Mouse (Mus musculus) left cerebral cortex, postnatal 14 days (tissue): ENCODE data around the gene Cuedc2. TPM values are rescaled to one million over a fixed set of nuclear protein-coding genes. Genes with fewer than 3 reads are reported as not detected.

Experiments
- DNase-seq, 2 experiments: peaks; one replicate each; pipeline ENCODE4 v3.0.0; 2021 to 2022; ENCODE audit warnings: low spot score in 2 of 2, mixed read lengths in 1 of 2
- intact Hi-C: fragments of 180-260 bp; cut with DNase I; formaldehyde crosslinking; loops from one replicate; pipeline ENCODE4 v1.15.1; 2025
- total RNA-seq, 2 experiments: library from RNA; stranded (reverse); gene quantifications; 2 replicates each; pipeline ENCODE4 v1.2.3; 2021

The Cuedc2 gene
- total RNA-seq, 2 experiments from 2014 or later, result 186 to 274 TPM

DNA sequence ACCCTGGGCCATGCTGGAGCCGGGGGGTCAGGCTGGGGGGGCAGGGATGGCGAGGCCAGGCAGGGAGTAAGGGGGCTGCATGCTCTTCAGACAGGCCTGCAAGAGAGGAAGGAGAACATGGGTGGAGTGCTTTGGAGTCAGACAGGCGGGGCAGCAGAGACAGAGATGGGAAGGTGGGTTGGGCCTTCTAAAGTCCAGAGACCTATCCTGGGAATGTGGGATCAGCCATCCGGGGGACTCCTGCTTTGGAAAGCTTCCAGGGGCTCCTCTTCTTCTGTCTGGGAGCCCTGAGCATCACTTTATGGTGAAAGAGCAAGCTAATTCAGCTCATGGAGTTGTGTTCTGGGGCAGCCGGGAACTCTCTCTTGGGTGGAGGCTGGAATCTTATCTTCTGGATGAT is 13.6 kb downstream of the Cuedc2 start:
- intact Hi-C loops, result no loop called here
- no peak for DNase-seq

DNA sequence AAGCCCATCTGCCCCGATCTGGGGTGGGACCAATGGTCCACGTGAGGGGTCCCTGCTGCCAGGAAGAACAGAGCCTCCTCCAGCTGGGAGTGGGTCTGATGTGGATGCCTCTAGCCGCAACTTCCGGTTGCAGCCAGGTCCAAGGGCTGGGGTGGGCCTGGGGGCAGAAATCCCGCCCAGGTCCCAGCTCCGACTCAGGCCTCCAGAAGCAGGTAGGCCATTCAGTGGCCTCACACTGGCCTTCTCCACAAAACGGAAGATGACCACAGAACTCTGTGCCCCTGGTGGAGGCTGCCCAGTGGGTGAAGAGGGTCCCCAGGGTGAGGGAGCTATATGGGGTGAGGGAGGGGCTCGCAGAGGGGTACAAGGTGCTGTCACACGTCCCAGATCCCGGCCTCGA is 14.1 kb downstream of the Cuedc2 start:
- intact Hi-C loops, result no loop called here
- no peak for DNase-seq

DNA sequence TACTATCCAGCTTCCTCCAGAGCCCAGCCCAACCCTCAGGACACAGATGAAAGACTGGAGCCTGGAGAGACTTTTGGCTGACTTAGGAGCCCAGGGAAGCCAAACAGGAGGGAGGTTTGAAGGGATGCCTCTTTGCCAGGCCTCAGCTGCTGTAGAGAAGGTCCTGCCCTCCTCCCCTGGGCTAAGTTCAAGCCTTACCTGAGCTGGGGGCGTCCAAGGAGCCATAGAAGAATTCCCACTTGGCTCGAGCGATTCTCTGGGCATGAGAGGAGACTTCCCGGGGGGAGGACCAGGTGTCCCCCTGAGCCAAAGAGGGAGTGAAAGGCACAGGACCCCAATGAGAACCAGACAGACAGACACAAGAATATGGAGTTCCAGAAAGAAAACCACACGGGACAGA is 14.8 kb downstream of the Cuedc2 start:
- no peak for DNase-seq
- intact Hi-C loops, result no loop called here

DNA sequence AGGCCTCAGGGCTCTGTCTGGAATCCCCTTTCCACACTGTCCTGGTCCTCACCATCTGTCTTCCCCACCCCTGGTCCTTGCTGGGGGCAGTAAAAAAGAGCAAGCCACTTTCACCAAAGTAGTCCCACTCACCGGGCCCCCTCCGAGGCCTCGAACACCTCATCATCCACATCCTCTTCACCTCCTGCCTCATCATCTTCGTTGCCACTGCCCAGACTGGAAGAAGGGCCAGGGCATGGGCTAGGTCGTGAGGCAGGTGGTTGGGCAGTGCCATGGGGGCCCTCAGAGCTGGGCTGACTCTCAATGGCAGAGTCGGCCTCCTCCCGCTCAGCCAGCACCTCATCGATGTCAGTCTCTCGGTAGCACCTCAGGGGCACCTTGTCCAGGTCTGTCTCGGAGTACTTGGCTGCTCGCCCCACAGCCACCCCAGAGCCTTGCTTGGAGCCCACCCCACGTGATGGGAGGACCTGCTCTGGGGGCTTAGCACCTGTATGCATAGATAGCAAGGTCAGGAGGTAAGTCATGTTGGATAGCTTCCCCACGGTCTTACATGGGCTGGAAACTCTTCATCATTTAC is 15.4 kb downstream of the Cuedc2 start:
- DNase-seq, result no peak
- intact Hi-C loops, result no loop called here

DNA sequence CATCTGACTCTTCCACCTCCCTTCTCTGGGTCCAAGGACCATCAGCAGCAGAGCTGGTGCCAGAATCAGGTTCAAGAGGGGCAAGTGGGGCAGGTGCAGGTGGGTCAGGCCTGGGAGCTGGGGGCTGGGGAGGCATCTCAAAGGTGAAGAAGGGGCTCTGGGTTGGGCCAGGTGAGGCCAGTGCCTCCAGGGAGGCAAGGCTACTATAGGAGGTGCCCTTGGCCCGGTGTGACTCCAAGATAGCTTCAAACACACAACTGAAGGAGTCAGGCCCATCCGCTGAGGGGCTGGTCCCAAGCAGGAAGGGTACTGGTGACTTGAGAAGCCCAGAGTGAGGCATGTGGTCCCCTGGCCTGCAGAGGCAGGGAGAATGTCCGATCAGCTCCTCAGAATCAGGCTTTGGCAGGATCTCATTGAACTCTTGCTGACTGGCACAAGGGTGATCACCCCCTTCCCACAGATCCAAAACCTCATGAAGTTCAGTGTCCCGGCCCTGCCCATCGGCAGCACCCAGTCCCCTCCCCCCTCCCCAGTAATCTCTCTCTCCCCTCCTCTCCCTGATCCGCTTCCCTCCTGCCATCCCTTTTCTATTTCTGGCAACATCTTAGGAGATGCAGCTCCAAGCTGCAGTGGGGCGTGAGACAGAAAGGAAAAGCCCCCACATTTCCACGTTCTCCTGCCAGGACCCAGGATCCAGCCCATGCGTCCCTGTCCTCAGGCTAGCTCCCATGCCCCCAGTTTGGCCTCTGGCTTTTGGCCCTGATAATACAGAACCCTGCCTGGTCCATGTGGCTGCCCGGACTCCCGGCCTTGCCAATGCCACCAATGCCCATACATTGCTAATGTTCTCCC is 16.1 kb downstream of the Cuedc2 start:
- intact Hi-C loops, result no loop called here
- DNase-seq, result no peak

DNA sequence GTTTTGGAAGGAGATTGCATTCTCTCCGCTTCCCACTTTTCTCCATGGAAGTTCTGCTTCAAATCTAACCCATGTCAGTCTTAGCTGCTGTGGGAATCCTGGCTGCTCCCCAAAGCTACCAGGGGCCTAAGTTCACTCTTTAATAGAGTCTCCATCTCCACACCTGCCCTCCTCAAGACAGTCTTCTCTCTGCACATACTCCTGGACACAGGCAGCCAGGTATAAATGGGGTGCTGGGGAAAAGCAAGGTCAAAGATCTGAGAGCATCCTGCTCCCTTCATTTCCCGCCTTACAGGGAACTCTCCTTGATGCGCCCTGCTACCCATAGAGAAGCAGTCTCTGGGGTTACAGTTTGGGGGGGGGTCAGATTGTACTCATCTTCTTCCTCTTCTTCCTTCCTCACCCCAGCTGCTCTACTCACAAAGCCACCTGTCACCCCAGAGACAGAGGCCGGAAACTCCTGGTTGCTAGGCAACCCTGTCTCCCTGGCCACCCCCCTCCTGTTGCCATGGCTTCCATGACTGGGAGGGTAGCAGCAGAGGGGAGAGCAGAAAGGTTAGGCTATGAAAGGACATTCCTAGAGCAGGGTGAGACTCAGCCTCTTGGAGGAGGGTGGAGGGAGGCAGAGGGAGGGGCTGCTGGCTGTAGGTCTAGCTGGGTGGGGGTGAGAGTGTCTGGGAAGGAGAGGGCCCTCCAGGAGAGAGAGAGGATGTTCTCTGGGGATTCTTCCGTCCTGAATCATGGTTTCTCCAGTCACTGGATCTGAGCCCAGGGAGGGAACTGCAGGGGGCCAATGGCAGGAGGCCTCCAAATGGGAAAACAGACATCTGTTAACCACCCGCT is 17.2 kb downstream of the Cuedc2 start:
- intact Hi-C loops, result no loop called here
- DNase-seq, result peak in 1 of 2 experiments; percentile 71

DNA sequence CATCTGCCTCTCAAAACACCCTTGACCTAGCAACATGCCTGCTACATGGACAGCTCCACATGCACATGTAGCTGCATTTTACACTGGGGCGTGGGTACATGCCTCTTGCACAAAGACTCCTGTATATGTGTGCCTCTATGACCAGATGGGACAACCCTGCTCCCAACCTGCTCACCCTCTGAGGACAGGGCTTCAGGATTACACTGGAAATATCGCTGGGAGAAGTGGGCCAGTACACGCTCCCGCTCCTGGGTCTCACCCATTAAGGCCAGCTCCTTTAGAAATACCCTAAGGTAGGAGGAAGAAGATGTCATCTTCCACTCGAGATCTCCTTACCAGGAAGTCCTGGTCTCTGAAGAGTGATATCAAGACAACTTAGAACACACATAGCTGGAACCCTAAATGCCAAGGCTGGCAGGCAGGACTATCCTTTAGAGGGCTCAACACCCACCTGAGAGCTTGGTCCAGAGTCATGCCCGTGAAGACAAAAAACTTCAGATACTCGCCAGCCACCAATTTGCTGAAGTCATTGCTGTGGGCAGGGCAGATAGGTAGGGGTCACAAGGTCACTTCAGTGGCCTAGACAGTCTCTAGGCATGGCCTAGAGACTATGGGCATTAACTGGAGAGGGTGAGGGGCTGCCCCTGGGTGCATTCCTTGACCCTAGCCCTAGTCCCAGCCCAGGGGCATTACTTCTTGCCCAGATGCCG is 18.3 kb downstream of the Cuedc2 start:
- DNase-seq, result no peak
- intact Hi-C loops, result no loop called here

DNA sequence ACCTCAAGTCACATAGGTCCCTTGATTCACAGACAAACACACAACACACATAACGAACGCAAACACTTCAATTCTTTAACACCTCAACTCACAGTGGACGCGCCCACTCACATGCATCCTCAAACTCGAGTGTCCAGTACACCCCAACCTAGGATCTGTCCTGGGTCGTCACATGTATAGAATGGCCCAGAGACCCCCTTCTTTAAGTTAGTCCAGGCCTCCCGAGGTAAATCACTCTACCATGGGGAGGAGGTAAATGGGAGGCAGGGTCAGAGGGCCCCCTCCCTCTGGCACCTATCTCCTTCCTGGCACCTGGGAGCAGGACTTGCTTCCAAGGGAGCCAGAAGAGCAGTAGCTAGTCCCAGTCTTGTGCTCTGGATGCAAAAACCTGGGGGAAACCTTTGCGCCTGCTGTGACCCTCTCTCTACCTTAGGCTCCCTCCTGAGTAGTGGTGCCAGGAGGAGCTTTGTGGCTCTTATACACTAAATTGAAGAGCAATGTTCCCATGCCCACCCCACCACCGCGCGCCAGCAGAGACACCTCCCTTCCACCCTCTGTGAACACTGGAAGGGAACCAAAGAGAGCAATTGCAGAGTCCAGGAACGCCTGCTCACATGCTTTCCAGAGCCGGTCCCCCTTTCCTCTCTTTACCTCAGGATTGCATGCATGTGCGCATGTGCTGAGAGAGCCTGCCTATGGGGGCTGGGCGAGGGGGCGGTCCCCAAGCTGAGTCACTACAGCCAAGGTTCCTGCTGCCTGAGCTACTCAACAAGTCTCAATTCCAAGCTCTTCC is 19.7 kb downstream of the Cuedc2 start:
- intact Hi-C loops, result no loop called here
- DNase-seq, result peak; percentile 92 to 97

DNA sequence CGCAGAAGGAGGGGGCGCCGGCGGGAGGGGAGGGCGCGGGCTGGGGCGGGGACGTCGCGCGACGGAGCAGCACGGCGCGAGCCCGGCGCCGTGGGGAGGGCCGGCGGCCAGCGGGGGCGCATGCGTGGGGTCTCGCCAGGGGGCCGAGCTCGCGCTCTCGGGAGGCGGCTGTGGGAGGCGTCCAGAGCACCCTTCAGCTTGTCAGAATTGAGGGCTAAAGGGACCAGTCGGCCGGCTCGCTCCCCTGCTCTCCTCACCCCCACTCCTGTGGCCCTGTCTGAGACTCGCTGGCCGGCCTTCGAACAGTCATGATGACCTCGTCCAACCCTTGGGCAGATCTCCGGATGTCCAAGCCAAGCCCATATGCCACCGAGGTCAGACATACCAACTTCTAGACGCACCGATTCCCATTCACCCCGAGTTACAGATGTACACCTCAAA is 20.5 kb downstream of the Cuedc2 start:
- intact Hi-C loops, result no loop called here
- DNase-seq, result peak in 1 of 2 experiments; percentile 69

DNA sequence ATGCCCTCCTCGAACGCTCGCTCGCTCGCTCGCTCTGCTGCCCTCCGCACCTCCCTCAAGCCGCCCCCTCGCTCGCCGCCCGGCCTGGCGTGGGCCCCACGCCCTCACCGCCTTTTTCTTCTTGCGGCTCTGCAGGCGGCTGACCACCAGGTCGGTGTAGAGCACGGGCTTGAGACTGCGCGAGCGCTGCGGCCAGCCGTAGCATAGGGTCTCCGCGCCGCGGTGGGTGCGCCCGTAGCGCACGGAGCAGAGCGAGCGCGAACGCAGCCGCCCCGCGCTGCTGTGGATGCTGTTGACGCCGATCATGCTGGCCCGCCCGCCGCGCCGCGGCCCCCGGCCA is 21.0 kb downstream of the Cuedc2 start:
- DNase-seq, result peak in 1 of 2 experiments; percentile 10
- intact Hi-C loops, result no loop called here

DNA sequence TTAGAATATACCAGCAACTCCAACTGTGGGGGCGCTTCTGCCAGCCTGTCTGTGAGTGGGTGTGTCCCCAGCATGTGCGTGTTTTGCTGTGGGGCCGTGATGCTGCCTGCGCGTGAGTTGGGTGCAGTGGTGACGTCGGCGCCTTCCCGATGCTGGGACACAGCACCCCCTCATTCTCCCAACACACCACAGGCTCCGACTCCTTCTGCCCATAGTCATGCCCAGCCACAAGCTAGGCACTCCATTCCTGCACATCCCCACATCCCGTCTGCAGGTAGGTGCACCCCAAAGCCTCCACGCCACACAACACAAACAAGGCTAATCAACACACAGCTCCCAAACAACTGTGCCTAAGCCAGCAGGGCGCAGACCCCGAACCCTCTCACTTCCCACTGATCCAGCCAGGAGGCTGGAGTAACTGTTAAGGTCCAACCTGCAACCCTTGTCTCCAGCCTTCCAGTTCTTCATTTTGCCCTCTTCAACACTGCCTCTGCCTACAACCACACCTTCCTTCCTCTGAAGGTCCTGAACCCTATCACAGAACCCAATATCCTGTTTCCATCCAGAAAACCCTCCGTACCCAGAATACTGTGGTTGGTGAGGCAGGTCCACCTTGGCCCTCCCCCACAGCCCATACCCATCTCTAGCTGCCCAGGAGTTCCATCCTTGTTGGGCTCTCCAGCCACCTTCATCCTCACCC is 21.5 kb downstream of the Cuedc2 start:
- intact Hi-C loops, result no loop called here

DNA sequence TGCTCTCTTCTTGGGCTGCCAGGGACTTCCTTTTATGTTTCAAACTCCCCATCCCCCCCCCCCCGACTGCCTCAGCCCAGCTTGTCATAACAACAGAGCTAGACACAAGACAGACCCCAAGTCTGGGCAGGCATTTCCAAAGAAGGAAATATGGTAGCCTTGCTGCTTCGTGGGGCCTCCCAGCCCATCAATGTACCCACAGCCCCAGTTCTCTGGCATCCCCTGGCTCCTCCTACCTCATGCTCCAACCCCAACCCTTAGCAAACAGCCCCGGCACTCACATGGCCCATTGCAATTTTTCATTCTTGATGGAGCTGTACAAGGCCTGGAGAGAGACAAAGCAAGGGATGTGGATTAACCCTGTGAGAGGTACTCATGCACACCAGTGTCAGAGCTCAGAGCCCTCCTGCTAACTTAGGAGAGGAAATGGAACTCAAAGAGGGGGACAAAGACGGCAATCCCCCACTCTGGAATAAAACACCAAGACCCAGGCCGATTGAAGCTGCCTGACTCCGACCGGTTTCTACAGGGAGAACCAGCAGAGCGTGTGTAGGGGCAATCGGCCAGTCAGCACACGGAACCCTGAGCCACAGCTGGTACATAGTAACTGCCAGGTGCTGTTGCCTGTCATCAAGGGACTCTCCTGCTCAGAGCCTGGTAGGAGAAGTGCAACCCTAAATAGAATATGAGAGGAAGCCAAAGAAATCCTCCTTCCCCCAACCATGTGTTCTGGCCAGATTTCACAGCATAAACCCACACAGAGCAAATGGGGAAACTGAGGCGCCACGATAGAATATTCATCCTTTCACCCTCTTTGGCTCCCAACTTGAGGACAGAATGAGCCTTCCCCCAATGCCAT is 22.5 kb downstream of the Cuedc2 start:
- intact Hi-C loops, result no loop called here
- peak; percentile 12 to 50 for DNase-seq

More for the DNA sequence above, 21.5 kb downstream of the Cuedc2 start:
- DNase-seq, result peak; percentile 84 to 90

DNA sequence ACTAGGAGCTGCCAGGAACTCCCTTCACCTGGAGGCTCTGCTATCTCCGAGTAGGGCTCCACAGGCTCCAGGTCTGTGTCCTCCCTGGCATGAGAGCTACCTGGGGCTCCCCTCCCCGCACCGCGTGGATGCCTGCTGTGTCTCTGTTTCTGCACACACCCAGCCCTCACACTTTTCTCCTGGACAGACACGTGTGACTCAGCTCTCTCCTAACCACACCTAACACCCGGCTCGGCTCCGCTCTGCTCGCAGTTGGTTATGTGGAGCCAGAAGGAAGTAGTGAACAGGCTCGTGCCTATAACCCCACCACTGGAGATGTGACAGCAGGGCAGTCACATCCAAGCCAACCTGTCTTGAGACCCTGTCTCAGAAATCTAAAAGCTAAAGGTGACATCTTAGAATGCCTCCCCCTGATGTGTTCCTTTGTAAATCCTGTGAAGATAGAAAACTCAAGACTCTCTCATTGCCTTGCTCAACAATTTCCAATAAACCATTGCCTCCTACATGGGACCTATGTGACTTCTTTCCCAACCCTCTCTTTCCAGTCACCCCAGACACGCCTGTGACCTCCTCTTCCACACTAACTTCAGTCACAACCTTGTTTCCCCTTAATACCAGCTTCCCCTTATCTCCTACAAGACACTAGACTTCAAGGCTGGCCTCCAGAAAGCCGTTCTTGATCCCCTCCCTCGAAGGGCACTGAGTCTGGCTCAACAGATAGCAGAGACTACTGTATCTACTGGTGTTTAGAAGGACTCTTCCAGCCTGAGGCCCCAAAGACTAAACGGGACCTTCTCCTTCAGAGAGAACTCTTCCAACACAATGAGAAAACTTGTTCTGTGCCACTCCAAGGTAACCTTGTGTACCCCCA is 23.4 kb downstream of the Cuedc2 start:
- no peak for DNase-seq
- intact Hi-C loops, result no loop called here

DNA sequence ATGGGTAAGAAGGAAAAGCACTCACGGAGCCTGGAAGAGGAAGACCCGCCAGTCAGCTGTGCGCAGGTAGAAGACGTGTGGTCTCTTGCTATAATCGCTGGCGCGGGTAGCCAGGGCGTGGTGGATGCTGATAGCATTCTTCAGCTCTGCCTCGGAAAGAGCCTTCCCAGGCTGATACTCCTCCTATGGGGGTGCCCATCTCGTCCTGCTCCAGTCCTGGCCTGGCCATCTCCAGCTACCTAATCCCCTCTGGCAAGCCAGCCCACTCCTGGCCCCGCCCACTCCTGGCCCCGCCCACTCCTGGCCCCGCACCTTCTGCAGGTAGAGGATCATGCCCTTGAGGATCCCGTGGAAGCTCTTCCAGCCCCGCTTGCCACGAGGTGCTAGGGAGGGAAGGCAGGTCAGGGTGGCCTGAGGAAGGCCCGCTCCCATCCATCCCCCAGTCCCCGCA is 24.3 kb downstream of the Cuedc2 start:
- intact Hi-C loops, result no loop called here
- DNase-seq, result no peak

DNA sequence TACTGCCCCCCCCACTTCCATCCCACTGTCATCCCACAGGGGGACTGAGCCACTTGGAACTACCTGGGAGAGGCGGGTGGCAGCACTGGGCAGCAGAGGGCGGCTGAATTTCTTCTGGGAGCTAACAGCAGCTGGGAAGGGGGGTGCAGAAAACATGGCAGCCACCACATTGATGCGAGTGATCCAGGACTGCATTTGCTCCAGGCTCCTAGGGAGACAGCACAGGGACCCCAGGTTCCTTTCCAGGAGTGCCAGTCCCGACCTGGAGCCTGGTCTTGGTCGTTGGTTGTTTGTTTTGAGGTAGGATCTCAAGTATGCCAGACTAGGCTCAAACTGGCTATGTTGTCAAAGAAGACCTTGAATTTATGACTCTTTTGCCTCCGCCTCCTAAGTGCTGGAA is 24.9 kb downstream of the Cuedc2 start:
- DNase-seq, result no peak
- intact Hi-C loops, result no loop called here

DNA sequence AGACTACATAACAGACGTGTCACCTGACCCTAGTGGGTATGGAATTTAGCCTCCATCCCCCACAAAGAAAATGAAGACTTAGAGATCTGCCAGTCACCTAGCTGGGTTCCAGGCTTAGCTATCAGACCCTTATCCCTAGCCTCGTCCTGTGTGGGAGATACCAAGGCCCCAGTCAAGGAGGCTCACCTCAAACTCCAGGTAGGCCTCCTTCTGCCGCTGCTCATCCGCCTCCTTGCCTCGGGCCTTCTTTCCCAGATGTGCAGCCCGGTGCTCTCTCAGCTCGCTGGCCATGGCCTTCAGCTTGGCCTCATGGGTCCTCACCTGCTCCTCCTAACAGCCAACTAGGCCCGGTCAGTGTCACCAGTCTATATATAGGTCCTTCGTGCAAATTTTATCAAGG is 25.4 kb downstream of the Cuedc2 start:
- intact Hi-C loops, result no loop called here

More for the DNA sequence above, 25.4 kb downstream of the Cuedc2 start:
- DNase-seq, result no peak
